Mouse (Mus musculus) stomach, postnatal 0 days (tissue): ENCODE measurements around the gene Sec24c. TPM values are rescaled to one million over a fixed set of nuclear protein-coding genes. Genes with fewer than 3 reads are reported as not detected.

Experiments used
- ATAC-seq: fragments of 200-750 bp; cut with Nextera tagmentation; 2 replicates; pipeline ENCODE4 v1.8.0; 2017; ENCODE audit not compliant: low FRiP score, low TSS enrichment
- DNase-seq: peaks from one replicate; pipeline ENCODE4 v3.0.0-alpha.2; 2016; ENCODE audit warnings: low spot score
- H3K27ac ChIP-seq: fragments of 300-500 bp; sonication (generic); replicated peaks from 2 replicates; pipeline ENCODE4 v1.5.1; 2014; ENCODE audit warnings: mild to moderate bottlenecking, control low read depth
- H3K27me3 ChIP-seq: fragments of 300-500 bp; sonication (generic); 2 replicates; pipeline ENCODE4 v1.6.1; 2014; ENCODE audit warnings: low read length; ENCODE audit not compliant: control insufficient read depth, insufficient read depth
- H3K36me3 ChIP-seq: fragments of 300-500 bp; sonication (generic); 2 replicates; pipeline ENCODE4 v1.6.1; 2014; ENCODE audit warnings: low read length, mixed read lengths; ENCODE audit not compliant: control insufficient read depth, insufficient read depth
- H3K4me1 ChIP-seq: fragments of 300-500 bp; sonication (generic); replicated peaks from 2 replicates; pipeline ENCODE4 v1.6.1; 2014; ENCODE audit warnings: antibody characterized with exemption; ENCODE audit not compliant: control insufficient read depth, insufficient read depth
- H3K4me2 ChIP-seq: fragments of 300-500 bp; sonication (generic); replicated peaks from 2 replicates; pipeline ENCODE4 v1.6.1; 2014; ENCODE audit warnings: low read depth, mild to moderate bottlenecking, control low read depth, moderate library complexity
- H3K4me3 ChIP-seq: fragments of 300-500 bp; sonication (generic); 2 replicates; pipeline ENCODE4 v1.5.1; 2014; ENCODE audit warnings: low read depth, low read length, control low read depth
- H3K9ac ChIP-seq: fragments of 300-500 bp; sonication (generic); 2 replicates; pipeline ENCODE4 v1.6.1; 2014; ENCODE audit warnings: mild to moderate bottlenecking, low read length, control low read depth, mixed read lengths
- H3K9me3 ChIP-seq: fragments of 300-500 bp; sonication (generic); 2 replicates; pipeline ENCODE4 v1.6.1; 2016; ENCODE audit warnings: low read length; ENCODE audit not compliant: control insufficient read depth
- CTCF ChIP-seq: IDR thresholded peaks from 2 replicates; pipeline ENCODE4 v1.5.1; 2016; ENCODE audit warnings: antibody characterized with exemption, low read depth, mild to moderate bottlenecking, moderate library complexity
- EP300 ChIP-seq: optimal IDR thresholded peaks from 2 replicates; pipeline ENCODE3; 2016; ENCODE audit warnings: antibody characterized with exemption
- WGBS: fragments of 180-500 bp; shearing (Covaris S2); extraction: QIAGEN DNeasy Blood & Tissue Kit; methylation state at CpG from one replicate; pipeline ENCODE4 v1.1.7; 2014; 5-methylcytosine and 5-hydroxymethylcytosine counted together
- polyA plus RNA-seq: library from polyadenylated mRNA; unstranded; fragments of >200 nt; fragmentation: Nextera tagmentation; extraction: Ambion mirVana; gene quantifications from 2 replicates; pipeline ENCODE4 v1.2.1, GENCODE M21; 2015

The Sec24c gene
- polyA plus RNA-seq, 1 experiment from 2014 or later, result 41.4 TPM

GRCm38 (mm10) chr14:20673735-20674063 lies 409 bp upstream of the Sec24c start:
- peak; percentile 74 for ATAC-seq
- TF ChIP-seq CTCF (no peak), EP300 (peak; percentile 9)
- Histone ChIP-seq H3K27ac (peak overlapping the region; percentile 76), H3K27me3 (no peaks in the 10 kb centered on the region), H3K4me3 (peak overlapping the region; percentile 77), H3K9ac (peak overlapping the region; percentile 53), H3K4me1 (peaks cover 7% of the 10 kb centered on the region; the same call in 1 of the 2 replicates), H3K36me3 (peaks cover 9% of the 10 kb centered on the region), H3K9me3 (no peaks in the 10 kb centered on the region), H3K4me2 (peak overlapping the region; percentile 52)
- DNase-seq, result peak; percentile 58
- WGBS, result 7% methylated on average over 13 of the region's 13 CpGs

GRCm38 (mm10) chr14:20677906-20678305 lies 3.8 kb downstream of the Sec24c start:
- Histone ChIP-seq H3K27me3 (no peaks in the 10 kb centered on the region), H3K9ac (no peak overlapping the region), H3K4me3 (no peak overlapping the region), H3K36me3 (peaks cover 28% of the 10 kb centered on the region), H3K4me1 (peaks cover 7% of the 10 kb centered on the region; the same call in 1 of the 2 replicates), H3K4me2 (no peak overlapping the region), H3K27ac (no peak overlapping the region), H3K9me3 (no peaks in the 10 kb centered on the region)
- WGBS, result 93% methylated on average over 4 of the region's 4 CpGs
- TF ChIP-seq EP300 (no peak), CTCF (no peak)
- no peak for DNase-seq
- no peak for ATAC-seq

GRCm38 (mm10) chr14:20681742-20682141 lies 7.6 kb downstream of the Sec24c start:
- no peak overlapping the region for H3K9ac ChIP-seq
- no peaks in the 10 kb centered on the region for H3K4me1 ChIP-seq
- no peak overlapping the region for H3K4me2 ChIP-seq
- H3K4me3 ChIP-seq, result no peak overlapping the region
- no peak overlapping the region for H3K27ac ChIP-seq
- 88% methylated on average over 2 of the region's 2 CpGs for WGBS
- no peak for TF ChIP-seq EP300
- TF ChIP-seq CTCF, result no peak
- no peaks in the 10 kb centered on the region for H3K9me3 ChIP-seq
- ATAC-seq (no peak), DNase-seq (no peak)
- peaks cover 55% of the 10 kb centered on the region for H3K36me3 ChIP-seq
- no peaks in the 10 kb centered on the region for H3K27me3 ChIP-seq

- WGBS, result 55% methylated on average over 3 of the region's 3 CpGs
- DNase-seq (no peak), ATAC-seq (peak; percentile 55)
- Histone ChIP-seq H3K27ac (no peak overlapping the region), H3K9ac (no peak overlapping the region), H3K9me3 (no peaks in the 10 kb centered on the region), H3K4me1 (no peaks in the 10 kb centered on the region), H3K4me3 (no peak overlapping the region), H3K36me3 (peaks cover 62% of the 10 kb centered on the region), H3K27me3 (no peaks in the 10 kb centered on the region), H3K4me2 (no peak overlapping the region)
- TF ChIP-seq EP300, result no peak
- TF ChIP-seq CTCF, result no peak
These were observed 8.4 kb downstream of the Sec24c start for GRCm38 (mm10) chr14:20682498-20682897.

- Histone ChIP-seq H3K27ac (no peak overlapping the region), H3K4me3 (no peak overlapping the region), H3K27me3 (no peaks in the 10 kb centered on the region), H3K4me1 (no peaks in the 10 kb centered on the region), H3K9ac (no peak overlapping the region), H3K36me3 (peaks cover 73% of the 10 kb centered on the region), H3K4me2 (no peak overlapping the region), H3K9me3 (no peaks in the 10 kb centered on the region)
- ATAC-seq (no peak), DNase-seq (no peak)
- no peak for TF ChIP-seq CTCF
- no peak for TF ChIP-seq EP300
- 100% methylated on average over 3 of the region's 3 CpGs for WGBS
These were observed 12.5 kb downstream of the Sec24c start for GRCm38 (mm10) chr14:20686576-20686975.

- no peak for DNase-seq
- Histone ChIP-seq H3K36me3 (peaks cover 78% of the 10 kb centered on the region), H3K27me3 (no peaks in the 10 kb centered on the region), H3K4me3 (no peak overlapping the region), H3K27ac (no peak overlapping the region), H3K9me3 (no peaks in the 10 kb centered on the region), H3K9ac (no peak overlapping the region), H3K4me2 (no peak overlapping the region), H3K4me1 (no peaks in the 10 kb centered on the region)
- 70% methylated on average over 2 of the region's 2 CpGs for WGBS
- no peak for ATAC-seq
- no peak for TF ChIP-seq CTCF
- no peak for TF ChIP-seq EP300
These were observed 14.9 kb downstream of the Sec24c start for GRCm38 (mm10) chr14:20689009-20689408.
